Mouse (Mus musculus): Measurements from ENCODE around the gene Fbxl12. TPM values are rescaled to one million over a fixed set of nuclear protein-coding genes. Genes with fewer than 3 reads are reported as not detected.

Gene Fbxl12
- total RNA-seq, 4 experiments from 2014 or later: 23.2 to 32.3 (median 30.1) TPM

DNA sequence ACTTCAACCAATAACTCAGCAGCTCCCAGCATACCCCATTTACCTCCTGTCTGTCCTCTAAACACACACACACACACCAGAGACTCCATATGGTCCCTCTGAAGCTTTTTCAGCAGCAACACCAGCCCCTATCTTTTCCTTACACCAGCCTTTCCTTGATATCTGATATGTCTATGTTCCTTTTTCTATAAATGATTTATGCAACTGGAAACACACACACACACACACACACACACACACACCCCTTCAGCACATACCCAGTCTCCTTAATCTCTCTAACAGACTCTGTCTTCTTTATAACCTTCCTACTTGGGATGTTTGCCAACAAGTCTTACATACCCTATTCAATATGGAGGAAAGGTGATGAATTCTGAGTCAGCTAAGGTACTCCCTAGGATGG is 73.5 kb downstream of the Fbxl12 start:
- no peak for DNase-seq (ENCODE audit: low spot score in 2 of 2)

Other genes with a start within 250 kb of the Fbxl12 start
- 10 to 100 TPM; 26.6 to 30.0 (median 27.0) TPM for gene Zfp26, start 184.6 kb downstream of the Fbxl12 start, total RNA-seq (2022)
- gene Zfp426, start 152.0 kb downstream of the Fbxl12 start, total RNA-seq (2022): 10 to 100 TPM; 26.3 to 34.1 (median 29.9) TPM
- gene Zfp266, start 123.3 kb downstream of the Fbxl12 start, total RNA-seq (2022): 10 to 100 TPM; 35.9 to 53.1 (median 42.1) TPM
- 10 to 100 TPM; 14.4 to 23.3 (median 20.4) TPM for gene Zfp846, start 63.5 kb downstream of the Fbxl12 start, total RNA-seq (2022)
- 100 to 1,000 TPM; 231 to 321 (median 276) TPM for gene Ubl5, start 1.9 kb downstream of the Fbxl12 start, total RNA-seq (2022)
- gene Pin1, start 7.3 kb upstream of the Fbxl12 start, total RNA-seq (2022): 10 to 100 TPM; 31.2 to 32.2 (median 31.6) TPM
- 10 to 100 TPM; 45.9 to 52.3 (median 47.0) TPM for gene Olfm2, start 101.6 kb upstream of the Fbxl12 start, total RNA-seq (2022)
- gene Col5a3, start 170.3 kb upstream of the Fbxl12 start, total RNA-seq (2022): 1 to 10 TPM; 1.2 to 2.9 (median 2.3) TPM
- not detected for gene Rdh8, start 173.7 kb upstream of the Fbxl12 start, total RNA-seq (2022)
- gene A230050P20Rik, start 223.9 kb upstream of the Fbxl12 start, total RNA-seq (2022): 10 to 100 TPM; 83.6 to 95.7 (median 90.0) TPM
- gene Angptl6, start 235.0 kb upstream of the Fbxl12 start, total RNA-seq (2022): 1 to 10 TPM; 6.8 to 8.9 (median 8.5) TPM
- 10 to 100 TPM; 21.8 to 28.1 (median 24.6) TPM for gene Ppan, start 243.4 kb upstream of the Fbxl12 start, total RNA-seq (2022)